Mouse (Mus musculus) B cell, adult 67 days (primary cell): ENCODE measurements around the gene Pkp1. TPM values are rescaled to one million over a fixed set of nuclear protein-coding genes. Genes with fewer than 3 reads are reported as not detected.

ENCODE experiments used
- total RNA-seq, 2 experiments: library from RNA; stranded (reverse); gene quantifications; 4 replicates each; pipeline ENCODE4 v1.2.4; 2023

The Pkp1 gene
- total RNA-seq = not detected

DNA sequence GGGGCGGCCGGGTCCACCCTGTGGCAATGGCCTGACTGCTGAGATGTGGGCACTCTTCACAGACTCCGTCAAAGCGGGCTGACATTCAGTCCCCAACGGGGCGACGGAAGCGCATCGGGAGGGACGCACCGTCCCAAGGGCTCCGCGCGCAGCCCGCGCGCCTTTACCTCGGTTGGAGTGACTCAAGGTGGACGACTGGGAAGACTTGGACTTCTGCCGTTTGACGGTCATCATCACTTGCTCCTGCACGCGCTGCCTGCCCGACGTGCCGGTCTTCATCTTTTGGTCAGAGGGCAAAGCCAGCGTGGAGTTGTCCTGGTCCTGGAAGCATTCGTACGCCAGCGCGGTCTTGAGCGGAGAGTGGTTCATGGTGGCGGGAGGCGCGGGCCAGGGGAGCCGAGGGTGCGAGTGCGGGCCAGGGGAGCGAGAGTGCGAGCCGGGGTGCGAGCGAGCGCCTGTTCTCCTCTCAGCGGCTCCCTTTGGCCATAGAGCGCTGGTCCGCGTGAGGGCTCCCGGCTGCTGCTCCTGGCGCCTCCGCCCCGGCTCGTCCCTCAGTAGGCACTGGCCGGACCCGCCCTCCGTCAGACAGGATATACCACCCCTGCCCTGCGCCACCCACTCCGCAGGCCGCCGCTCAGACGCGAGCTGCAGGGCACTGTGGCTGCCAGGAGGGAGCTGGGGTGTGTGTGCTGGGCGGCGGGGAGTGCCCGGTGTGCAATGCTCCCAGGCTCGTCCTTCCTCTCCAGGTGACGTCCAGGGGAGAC is at the start of gene Pkp1:
Gene Pkp1 (minus strand): TSS at position 564 of the 764 bp plus-strand sequence.

DNA sequence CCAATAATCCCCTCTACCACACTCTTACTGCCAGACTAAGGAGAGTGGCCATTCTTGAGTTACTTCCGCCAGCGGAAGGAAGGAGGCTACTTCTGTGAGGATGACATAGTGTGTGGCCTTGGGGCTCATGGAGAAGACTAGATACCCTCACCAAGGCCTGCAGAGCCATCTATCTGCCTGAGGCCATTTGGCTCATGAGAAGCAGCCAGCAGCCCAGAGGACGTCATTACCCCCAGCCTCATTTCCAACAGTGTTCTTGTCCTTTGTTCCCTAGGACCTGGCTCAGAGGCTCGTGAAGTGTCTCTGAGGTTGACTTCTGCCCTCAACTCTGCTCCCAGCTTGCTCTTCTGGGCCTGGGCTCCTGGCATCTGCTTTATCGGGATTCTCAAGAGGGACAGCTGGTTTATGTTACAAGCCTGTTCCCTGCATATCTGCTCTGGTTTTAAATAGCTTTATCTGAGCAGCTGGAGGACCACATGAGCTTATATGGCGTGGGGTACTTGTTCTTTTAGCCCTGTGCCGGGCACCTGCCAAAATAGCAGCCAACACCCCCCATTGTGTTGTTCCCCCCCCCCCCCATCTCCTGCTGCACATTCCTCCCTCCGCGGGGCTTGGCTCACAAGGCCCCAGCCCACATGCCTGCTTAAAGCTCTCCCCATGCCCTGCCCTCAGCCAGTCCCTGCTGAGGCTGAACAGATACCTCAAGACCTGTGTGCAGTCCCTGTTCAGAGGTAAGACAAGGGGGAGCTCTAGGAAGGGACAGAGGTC is 83.1 kb downstream of the Pkp1 start, which contains the start of gene Tnnt2:
Gene Tnnt2 (plus strand): TSS at position 639 of the 768 bp plus-strand sequence.

Other genes with a start within 250 kb of the Pkp1 start
- gene Csrp1, start 199.1 kb downstream of the Pkp1 start, total RNA-seq = 10 to 100 TPM; 27.0 to 28.2 TPM
- gene Phlda3, start 153.1 kb downstream of the Pkp1 start, total RNA-seq = not detected
- not detected for gene Tnni1, start 139.8 kb downstream of the Pkp1 start, total RNA-seq
- not detected for gene Lad1, start 100.6 kb downstream of the Pkp1 start, total RNA-seq
- not detected for gene Tnnt2, start 82.9 kb downstream of the Pkp1 start, total RNA-seq
- under 1 TPM in 1 of 2 experiments, not detected in 1; 0.15 TPM for gene Igfn1, start 87.1 kb upstream of the Pkp1 start, total RNA-seq
- 10 to 100 TPM; 11.4 to 14.3 TPM for gene Tmem9, start 88.9 kb upstream of the Pkp1 start, total RNA-seq
- gene Ascl5, start 131.6 kb upstream of the Pkp1 start, total RNA-seq = not detected
- 1 to 10 TPM; 4.7 to 7.3 TPM for gene Cacna1s, start 133.5 kb upstream of the Pkp1 start, total RNA-seq
- gene Kif21b, start 212.2 kb upstream of the Pkp1 start, total RNA-seq = 100 to 1,000 TPM; 246 to 247 TPM